Mouse (Mus musculus) brown adipose tissue, adult 24 weeks (tissue): ENCODE measurements around the gene Fam161b. TPM values are rescaled to one million over a fixed set of nuclear protein-coding genes. Genes with fewer than 3 reads are reported as not detected.
"Not testable (repeated sequence)": the region's sequence is repeated elsewhere in the genome, so short reads cannot be mapped to it uniquely, and the experiment has no call there.

Experiments
- H3K27ac ChIP-seq: fragments of 200-500 bp; replicated peaks from 2 replicates; pipeline ENCODE4 v1.5.1; 2012; ENCODE audit warnings: low read depth, mild to moderate bottlenecking, low read length
- H3K4me1 ChIP-seq: fragments of 200-500 bp; 2 replicates; pipeline ENCODE4 v1.6.1; 2012; ENCODE audit warnings: low read length, mixed read lengths; ENCODE audit not compliant: control insufficient read depth, insufficient read depth, insufficient read length
- H3K4me3 ChIP-seq: fragments of 200-500 bp; 2 replicates; pipeline ENCODE4 v1.5.1; 2012; ENCODE audit warnings: low read depth, mild to moderate bottlenecking, low read length, moderate library complexity; ENCODE audit not compliant: insufficient read depth
- polyA plus RNA-seq: library from polyadenylated mRNA; stranded (reverse); fragments of >200 nt; gene quantifications from 2 replicates; pipeline ENCODE4 v1.2.4, GENCODE M21; 2012; ENCODE audit not compliant: missing spikeins, insufficient read depth, insufficient read length

The Fam161b gene
- polyA plus RNA-seq, 1 experiment = 4.3 TPM

- Histone ChIP-seq H3K27ac (peak overlapping the region; percentile 75), H3K4me1 (no peaks in the 10 kb centered on the region), H3K4me3 (no peak overlapping the region)
Observed at GRCm38 (mm10) chr12:84392681-84393080, 31.0 kb upstream of the Fam161b start.

GRCm38 (mm10) chr12:84390336-84390735, 28.7 kb upstream of the Fam161b start:
- Histone ChIP-seq H3K4me3 (no peak overlapping the region), H3K27ac (peak overlapping the region; percentile 61), H3K4me1 (no peaks in the 10 kb centered on the region)

- peak overlapping the region; percentile 60 for H3K27ac ChIP-seq
- peak overlapping the region; percentile 24 for H3K4me3 ChIP-seq
- H3K4me1 ChIP-seq = peaks cover 7% of the 10 kb centered on the region; the same call in 1 of the 2 replicates
Observed at GRCm38 (mm10) chr12:84388774-84389400, 27.3 kb upstream of the Fam161b start.

GRCm38 (mm10) chr12:84388097-84388496, 26.5 kb upstream of the Fam161b start:
- Histone ChIP-seq H3K27ac (no peak overlapping the region), H3K4me1 (peaks cover 7% of the 10 kb centered on the region; the same call in 1 of the 2 replicates)

GRCm38 (mm10) chr12:84385408-84385807, 23.8 kb upstream of the Fam161b start:
- Histone ChIP-seq H3K4me3 (no peak overlapping the region), H3K4me1 (peaks cover 7% of the 10 kb centered on the region; the same call in 1 of the 2 replicates), H3K27ac (peak overlapping the region; percentile 87)

More at GRCm38 (mm10) chr12:84388097-84388496, 26.5 kb upstream of the Fam161b start:
- H3K4me3 ChIP-seq = no peak overlapping the region

GRCm38 (mm10) chr12:84384644-84385081, 23.0 kb upstream of the Fam161b start:
- Histone ChIP-seq H3K4me1 (peaks cover 7% of the 10 kb centered on the region; the same call in 1 of the 2 replicates), H3K27ac (peak overlapping the region; percentile 91), H3K4me3 (no peak overlapping the region)

- H3K27ac ChIP-seq = 0 out of 2 replicates have a peak overlapping the region, but pooled peaks have one; percentile 13
- no peak overlapping the region for H3K4me3 ChIP-seq
Observed at GRCm38 (mm10) chr12:84382369-84382768, 20.7 kb upstream of the Fam161b start.

GRCm38 (mm10) chr12:84373831-84374481, 12.3 kb upstream of the Fam161b start:
- Histone ChIP-seq H3K4me1 (peaks cover 4% of the 10 kb centered on the region), H3K27ac (no peak overlapping the region), H3K4me3 (no peak overlapping the region)

More at GRCm38 (mm10) chr12:84382369-84382768, 20.7 kb upstream of the Fam161b start:
- H3K4me1 ChIP-seq = peaks cover 9% of the 10 kb centered on the region

GRCm38 (mm10) chr12:84371647-84372046, 10.0 kb upstream of the Fam161b start:
- Histone ChIP-seq H3K27ac (no peak overlapping the region), H3K4me1 (no peaks in the 10 kb centered on the region), H3K4me3 (no peak overlapping the region)

- H3K4me1 ChIP-seq = peaks cover 8% of the 10 kb centered on the region; the same call in 1 of the 2 replicates
- no peak overlapping the region for H3K4me3 ChIP-seq
- no peak overlapping the region for H3K27ac ChIP-seq
Observed at GRCm38 (mm10) chr12:84366971-84367370, 5.3 kb upstream of the Fam161b start.

GRCm38 (mm10) chr12:84365137-84365536, 3.5 kb upstream of the Fam161b start:
- Histone ChIP-seq H3K4me3 (no peak overlapping the region), H3K4me1 (peaks cover 8% of the 10 kb centered on the region; the same call in 1 of the 2 replicates), H3K27ac (no peak overlapping the region)

- H3K4me1 ChIP-seq = peaks cover 8% of the 10 kb centered on the region; the same call in 1 of the 2 replicates
- no peak overlapping the region for H3K4me3 ChIP-seq
- no peak overlapping the region for H3K27ac ChIP-seq
Observed at GRCm38 (mm10) chr12:84364291-84364690, 2.7 kb upstream of the Fam161b start.

- H3K27ac ChIP-seq = no peak overlapping the region
- 0 out of 2 replicates have a peak overlapping the region, but pooled peaks have one; percentile 24 for H3K4me3 ChIP-seq
- peaks cover 8% of the 10 kb centered on the region; the same call in 1 of the 2 replicates for H3K4me1 ChIP-seq
Observed at GRCm38 (mm10) chr12:84362872-84363271, 1.2 kb upstream of the Fam161b start.

GRCm38 (mm10) chr12:84358699-84359098, 2.9 kb downstream of the Fam161b start:
- H3K4me1 ChIP-seq, H3K27ac ChIP-seq, H3K4me3 ChIP-seq: not testable (repeated sequence)

- Histone ChIP-seq H3K4me1 (no peaks in the 10 kb centered on the region; the same call in 1 of the 2 replicates), H3K4me3 (no peak overlapping the region), H3K27ac (no peak overlapping the region)
Observed at GRCm38 (mm10) chr12:84347192-84347591, 14.4 kb downstream of the Fam161b start.
